Mouse (Mus musculus): ENCODE measurements around the gene Dcun1d4.
"Not testable (repeated sequence)": the region's sequence is repeated elsewhere in the genome, so short reads cannot be mapped to it uniquely, and the experiment has no call there.

Dcun1d4 gene

DNA sequence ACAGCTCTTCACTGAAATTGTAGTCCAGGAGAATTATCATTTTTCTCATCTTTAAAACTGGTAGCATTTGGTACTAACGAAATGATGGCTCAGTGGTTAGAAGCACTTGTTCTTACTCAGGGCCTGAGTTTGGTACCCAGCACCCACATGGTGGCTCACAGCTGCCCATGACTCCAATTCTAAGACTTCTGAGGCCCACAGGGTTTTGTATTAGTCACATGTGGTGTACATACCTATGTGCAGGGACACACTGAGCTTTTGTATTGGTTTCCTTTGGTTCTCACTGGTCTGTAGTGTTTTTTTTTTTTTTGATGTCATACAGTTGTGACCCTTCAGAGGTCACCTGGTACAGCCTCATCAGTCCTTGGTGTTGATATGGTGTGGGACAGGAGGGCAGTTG lies 68.0 kb downstream of the Dcun1d4 start:
- DNase-seq = no peak

DNA sequence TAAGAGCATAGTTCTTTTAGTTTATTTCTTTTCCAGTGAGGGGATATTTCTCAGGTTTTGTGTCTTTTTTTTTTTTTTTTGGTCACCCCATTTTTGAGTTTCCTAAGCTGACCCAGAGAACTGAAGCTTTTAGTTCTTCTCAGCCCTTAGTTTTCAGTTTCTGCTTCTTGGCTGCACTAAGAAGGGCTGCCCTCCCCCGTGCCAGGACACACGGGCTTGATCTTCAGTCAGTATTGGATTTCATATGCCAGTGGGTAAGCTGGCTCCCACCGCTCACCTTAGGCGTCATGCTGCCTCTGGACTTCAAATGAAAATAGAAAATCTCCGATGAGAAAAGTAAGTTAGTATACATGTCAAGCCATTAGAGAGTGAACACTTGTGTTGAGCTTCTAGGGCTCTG lies 71.0 kb downstream of the Dcun1d4 start:
- no peak for DNase-seq

DNA sequence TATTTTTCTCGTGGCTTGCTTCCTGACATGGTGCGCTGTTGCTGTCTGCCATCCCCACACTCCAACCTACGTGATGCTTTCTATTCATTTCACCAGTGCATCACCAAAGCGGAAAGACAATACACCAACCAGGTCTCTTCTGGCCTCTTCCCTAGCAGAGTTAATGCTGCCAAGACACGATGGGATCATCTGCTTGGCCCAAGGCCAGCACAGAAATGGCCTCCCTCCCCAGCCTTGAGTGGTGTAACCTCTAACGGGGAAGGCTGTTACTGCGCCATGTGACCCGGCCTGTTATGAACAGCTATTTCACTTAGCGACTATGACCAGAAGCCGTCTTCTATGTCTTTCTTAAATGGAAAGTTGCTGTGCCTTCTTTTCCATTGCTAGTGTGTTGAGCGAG lies 73.1 kb downstream of the Dcun1d4 start:
- no peak for DNase-seq

DNA sequence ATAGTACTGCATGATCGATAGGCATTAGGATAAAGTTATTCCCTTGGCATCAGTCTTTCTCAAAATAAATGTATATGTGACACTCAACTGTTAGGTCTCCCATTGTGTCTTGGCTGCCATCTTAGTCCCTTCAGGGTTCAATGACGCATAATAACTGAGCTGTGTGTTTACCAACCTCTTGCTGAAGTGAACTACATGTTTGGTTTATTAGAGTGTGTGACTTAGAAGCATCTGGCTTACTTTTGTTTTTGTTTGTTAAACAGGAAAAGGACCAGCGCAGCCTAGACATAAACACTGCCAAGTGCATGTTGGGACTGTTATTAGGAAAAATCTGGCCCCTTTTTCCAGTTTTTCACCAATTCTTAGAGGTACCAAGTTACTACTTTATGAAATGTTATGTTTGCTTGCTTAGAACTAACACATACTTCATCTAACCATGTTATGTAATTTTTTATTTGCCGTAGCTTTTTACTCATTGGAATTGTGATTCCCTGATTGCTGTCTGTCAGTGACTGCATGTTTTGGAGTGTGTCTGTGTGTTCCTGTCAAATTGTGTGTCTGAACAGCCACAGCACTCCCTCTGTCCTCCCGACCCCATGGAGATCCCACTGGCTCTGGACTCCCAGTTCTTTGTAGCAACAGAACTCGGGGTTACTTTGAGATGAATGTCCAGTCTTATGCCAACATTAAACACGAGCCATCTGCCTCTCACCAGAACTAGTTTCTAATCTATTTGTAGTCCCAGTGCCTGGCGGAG lies 74.5 kb downstream of the Dcun1d4 start:
- DNase-seq = peak; percentile 28 to 59

DNA sequence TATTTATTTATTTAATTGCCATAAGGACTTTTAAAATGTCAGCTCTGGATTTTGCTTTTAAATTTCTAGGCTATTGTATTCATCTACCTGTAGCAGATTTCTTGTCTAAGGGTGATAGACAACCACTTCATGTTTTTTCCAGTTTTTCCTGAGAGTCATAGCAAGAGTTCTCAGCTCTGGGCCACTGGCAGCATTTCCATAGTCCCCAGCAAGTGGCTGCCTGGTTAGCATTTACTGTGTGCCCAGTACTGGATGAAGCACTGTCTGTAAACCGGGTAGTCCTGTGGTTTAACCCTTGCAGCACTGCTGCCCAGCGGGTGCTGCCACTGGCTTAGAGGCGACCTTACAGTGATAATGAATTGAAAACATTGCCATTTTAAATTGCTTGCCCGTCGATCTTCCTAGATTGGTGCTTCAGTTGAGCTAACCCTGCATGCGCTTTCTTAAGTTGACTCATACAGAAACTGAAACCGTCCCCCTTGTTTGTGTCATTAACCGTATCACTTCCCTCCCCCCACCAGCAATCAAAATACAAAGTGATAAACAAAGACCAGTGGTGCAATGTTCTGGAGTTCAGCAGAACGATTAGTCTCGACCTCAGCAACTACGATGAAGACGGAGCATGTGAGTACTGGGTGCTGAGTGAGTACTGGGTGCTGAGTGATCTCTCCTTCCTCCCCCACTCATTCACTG lies 76.1 kb downstream of the Dcun1d4 start:
- DNase-seq = no peak

DNA sequence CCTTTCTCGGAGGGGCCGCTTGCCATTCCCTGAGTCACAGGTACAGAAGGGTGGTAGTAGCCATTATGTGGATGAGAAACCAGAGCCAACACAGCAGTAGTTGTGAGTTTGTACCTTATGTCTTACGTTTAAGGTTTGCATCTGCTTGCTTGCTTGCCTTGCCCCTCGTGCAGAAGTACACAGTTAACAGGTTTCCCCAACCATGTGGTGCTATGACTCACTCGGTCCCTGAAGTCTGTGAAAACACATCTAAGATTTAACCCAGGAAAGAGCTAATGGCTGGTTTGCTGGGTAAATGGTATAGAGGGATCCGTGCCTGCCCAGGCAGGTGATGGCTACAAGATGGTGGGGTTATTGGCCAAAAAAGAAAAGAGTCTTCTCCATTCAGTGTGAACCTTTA lies 78.0 kb downstream of the Dcun1d4 start:
- no peak for DNase-seq

DNA sequence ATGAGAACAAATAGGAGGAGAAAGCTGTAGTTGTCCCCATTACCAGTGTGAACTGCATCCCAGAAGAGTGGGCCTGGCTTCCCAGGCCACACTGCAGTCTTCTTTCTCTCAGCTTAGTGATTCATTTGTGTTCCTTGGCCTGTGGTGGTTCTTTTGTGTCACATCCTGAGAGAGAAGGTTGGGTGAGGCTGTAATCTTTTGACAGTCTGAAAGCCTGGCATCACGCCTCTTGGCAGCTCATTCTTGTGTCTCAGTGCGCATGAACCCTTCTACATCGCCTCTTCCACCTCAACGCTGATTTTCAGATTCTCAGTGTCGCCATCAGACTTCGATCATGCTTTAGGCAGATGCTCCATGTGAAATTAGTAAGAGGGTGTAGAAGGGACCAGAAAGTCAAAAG lies 83.2 kb downstream of the Dcun1d4 start:
- DNase-seq = no peak

DNA sequence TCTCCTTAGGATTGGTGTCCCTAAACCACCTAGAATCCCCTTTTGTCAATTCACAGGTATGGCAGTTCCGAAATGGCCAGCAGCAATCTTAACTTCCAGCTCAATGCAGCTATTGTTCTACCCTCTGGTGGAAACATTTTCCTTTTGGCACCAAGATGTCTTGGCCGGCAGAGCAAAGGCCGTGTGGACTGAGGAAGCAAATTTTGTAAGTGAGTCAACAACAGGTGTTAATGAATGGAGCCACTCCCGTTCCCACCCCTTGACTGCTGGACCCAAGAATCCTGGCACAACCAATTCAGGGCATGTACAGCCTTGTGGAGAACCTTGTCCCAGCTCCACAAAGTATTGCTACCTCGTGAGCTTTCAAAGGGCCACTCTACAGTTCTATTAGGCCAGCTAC lies 85.3 kb downstream of the Dcun1d4 start:
- DNase-seq = peak; percentile 61 to 67

DNA sequence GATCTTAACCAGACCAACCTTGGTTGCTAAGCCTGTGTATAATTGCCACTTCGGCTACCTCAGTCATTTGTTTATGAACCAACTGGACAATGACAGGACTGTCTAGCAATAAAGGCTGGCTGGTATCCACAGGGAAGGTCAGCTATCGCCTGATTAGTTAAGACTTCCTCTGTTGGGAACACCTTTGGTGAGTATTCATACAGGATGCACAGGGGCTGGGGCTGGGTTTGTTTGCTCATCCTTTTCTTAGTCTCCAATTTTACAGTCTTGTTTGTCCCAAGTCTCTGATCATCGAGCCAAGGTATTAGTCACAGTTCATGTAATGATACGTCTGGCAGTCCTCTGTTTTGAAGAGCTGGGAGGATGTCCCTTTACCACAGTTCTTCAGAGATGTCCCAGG lies 86.1 kb downstream of the Dcun1d4 start:
- DNase-seq = no peak

DNA sequence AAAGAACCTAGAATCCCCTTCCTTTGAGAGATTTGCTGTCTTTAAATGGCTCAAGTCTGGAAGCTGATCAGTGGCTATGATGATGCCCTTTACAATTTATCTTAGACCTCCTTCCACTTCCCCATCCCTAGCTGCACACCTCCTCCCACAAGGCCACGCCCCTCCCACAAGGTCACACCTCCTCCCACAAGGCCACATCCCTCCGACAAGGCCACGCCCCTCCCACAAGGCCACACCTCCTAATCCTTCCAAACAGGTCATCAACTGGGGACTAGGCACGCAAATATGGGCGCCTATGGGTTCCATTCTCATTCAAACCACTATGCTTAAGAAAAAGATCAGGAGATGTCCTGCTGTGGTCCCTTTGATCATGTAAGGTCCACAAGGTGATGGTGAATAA lies 88.4 kb downstream of the Dcun1d4 start:
- DNase-seq = no peak

DNA sequence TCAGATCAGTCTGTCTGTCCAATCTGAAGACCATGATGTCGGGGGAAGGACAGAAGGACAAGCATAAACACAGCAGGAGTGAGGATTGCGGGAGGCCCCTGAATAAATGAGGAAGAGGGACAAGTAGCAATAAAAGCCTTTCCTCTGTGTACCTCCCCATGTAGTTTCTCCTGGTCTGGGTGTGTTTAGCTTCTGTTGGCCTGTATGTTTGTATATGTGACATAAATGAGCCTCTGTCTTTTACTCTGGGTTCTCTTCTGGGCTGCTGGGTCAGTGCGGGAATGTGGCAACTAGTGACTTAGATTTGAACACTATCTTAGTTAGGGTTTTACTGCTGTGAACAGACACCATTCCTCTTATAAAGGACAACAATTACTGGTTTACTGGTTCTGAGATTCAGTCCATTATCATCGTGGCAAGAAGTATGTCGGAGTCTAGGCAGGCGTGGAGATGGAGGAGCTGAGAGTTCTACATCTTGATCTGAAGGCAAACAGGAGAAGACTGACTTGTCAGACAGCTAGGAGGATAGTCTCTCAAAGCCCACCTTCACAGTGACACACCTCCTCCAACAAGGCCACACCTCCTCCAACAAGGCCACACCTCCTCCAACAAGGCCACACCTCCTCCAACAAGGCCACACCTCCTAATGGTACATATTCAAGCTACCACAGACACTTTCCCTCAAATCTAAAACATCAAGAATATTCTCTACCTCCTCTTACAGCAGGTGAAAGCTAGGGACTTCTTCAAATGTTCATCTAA lies 90.8 kb downstream of the Dcun1d4 start:
- no peak for DNase-seq

DNA sequence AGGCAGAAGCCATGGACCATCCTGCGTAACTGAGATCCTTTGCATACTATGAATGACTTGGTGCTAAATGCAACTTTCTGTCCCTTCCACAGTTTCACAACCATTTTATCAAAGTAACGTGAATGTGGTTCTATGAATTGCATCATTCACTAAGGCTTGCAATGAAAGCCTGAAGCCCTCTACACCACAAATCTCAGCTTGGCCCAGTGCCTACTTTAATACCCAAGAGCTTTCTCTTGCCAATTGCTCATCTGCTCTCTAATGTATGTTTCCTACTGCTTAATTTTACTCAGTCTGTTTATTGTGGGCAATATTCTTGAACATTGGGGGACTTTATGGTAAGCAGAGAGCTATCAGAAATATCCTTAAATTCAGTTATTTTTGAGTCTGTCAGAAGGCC lies 92.0 kb downstream of the Dcun1d4 start:
- DNase-seq = no peak

DNA sequence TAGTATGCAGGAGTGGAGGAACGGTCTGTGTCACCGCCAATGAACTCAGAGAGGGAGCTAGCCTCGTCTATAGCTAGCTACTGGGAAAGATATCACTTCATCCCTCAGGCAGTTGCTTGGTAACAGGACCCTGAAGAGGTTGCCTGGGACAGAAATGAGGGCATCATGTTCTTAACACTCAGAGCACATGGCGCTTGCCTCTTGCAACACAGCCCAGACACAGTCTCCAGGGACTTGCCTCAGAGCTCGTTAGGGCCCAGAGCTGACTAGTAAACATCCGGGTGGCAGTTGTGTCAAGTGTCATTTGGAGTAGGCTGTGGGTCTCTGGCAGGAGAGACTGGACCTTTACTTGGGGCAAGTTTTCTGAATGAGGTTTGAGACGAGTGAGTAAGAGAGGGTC lies 93.0 kb downstream of the Dcun1d4 start:
- DNase-seq = peak; percentile 30 to 46

DNA sequence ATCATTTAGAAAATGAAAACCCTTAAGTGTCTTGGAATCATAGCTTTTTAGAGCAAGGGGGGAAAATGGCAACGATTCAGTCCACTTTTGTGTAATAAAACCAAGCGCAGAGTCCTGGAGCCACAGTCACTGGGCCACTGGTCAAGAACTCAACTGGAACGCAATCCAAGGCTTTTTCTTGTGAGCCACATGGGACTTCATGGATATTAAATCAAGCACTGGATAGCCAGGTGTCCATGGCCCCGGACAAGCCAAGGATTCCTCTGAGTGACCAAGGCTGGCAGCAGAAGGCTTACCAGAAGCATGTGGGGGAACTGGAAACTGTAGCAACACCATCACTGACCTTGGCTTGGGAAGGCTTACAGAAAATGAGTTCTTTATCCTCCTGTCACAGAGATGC lies 93.8 kb downstream of the Dcun1d4 start:
- DNase-seq = no peak

DNA sequence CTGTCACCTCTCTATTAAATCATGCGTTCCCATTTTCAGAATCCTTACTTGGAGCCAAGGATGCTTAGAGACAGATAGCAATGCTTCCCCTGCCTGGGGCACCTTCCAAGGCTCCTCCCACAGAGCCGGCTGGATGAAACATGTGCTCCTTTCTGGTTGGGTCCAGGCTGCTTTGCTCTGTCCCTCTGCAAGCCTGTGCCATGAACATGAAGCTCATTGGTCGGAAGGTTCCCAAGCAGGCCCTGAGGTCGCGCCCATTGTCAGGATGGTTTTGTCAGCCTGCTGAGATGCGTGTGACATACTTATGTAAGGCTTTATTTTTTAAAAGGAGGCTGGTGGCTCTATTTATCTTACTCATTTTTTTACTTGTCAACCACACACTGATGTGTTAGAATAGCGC lies 95.9 kb downstream of the Dcun1d4 start:
- DNase-seq = no peak

DNA sequence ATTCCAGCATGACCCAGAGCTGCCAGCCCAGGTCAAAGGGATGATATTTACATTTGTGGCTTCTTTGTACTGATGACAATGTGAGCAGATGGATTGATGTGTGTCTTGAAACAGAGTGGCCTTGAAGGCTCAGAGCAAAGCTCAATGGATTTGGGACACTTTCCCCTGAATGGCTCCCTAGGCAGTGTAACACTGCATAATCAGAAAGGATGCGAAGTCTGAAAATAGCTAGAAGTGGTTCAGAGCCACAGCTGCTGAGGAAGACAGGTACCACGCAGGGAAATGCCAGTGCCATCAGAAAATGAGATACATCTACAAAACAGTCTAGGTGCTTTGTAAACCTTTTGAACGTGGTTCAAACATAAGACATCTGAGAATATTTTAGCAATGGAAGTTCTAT lies 97.3 kb downstream of the Dcun1d4 start:
- no peak for DNase-seq

DNA sequence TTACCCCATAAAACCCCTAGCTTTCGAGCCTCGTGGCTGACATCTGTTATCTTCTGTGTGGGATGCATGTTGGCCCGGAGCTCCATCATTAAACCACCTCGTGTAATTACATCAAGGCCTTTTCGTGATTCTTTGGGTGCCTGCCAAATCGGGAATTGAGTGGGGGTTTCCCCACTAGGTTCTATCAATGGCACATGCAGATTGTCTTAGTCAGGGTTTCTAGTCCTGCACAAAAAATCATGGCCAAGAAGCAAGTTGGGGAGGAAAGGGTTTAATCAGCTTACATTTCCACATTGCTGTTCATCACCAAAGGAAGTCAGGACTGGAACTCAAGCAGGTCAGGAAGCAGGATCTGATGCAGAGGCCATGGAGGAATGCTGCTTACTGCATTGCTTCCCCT lies 103.2 kb downstream of the Dcun1d4 start:
- DNase-seq = not testable (repeated sequence)

DNA sequence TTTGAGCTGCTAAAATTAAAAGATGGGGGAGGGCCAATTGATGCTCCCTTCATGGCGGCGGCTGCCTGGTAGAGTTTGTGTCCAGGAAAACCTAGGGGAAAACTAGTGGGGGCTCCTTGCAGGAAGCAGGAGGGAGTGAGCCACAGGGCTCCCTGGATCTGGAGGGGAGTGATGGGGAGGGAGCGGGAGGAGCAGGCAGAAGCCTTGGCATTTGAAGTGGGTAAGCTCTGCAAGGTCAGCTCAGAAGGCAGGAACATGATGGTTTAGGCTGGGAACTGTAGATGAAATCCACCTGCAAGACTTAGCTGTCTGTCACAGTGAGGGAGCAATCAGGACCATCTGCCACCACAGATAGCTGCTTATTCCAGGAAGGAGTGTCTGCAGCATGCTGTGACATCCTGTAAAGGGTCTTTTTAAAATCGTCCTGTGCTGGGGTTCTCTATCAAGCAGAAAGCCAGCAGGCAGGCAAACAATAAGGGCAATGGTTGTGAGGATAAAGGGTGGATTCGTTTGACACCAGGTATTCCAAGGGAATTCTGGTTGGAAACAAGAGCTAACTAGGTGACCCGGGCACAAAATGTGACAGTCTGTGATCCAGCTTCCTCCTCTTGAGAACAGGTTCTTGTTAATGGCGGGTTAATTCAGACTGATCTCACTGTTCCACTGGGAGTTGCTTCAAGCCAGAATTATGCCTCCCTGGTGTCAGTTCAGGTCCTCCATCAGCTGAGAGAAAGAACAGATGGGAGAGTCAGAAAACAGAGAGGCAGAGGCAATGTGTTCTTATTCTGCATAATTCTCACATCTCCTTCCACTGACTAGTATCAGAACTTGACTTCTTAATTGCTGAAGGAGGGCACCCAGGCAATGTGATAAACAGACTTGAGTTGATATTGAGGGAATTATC lies 104.7 kb downstream of the Dcun1d4 start:
- no peak for DNase-seq

DNA sequence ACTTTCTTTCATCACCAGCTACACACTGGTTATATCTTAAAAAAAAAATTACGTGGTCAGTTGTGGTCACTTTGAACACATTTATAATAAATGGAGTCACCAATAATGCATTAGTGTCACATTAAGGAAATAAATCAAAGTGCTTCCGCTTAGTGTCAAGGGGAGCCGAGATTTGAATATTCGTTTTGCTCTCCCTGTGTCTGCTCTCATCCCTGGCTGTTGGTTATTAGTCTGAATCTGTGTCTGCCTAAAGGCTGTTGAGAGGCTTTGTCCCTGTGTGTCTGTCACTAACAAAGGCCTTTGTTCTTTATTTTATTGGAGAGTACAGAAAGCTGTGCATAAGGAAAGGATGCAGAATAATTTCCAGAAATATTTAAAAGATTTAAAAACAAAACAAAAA lies 105.8 kb downstream of the Dcun1d4 start:
- no peak for DNase-seq

DNA sequence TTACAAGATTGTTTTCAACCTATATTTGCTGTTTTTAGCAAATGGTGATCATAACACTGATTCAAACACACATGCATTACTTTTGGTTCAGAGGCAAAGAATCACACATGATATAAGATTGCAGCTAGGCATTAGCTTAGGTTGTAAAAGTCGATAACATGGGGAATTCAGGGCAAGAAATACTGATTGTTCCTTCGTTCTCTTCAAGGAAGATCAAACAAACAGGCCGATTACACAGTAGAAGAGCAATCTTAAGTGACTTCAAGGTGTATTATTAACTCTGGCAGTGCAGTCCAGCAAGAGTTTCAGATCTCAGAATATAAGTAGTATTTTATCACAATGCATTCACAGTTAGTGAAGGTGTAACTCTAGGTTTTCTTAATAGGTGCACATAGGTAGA lies 106.3 kb downstream of the Dcun1d4 start:
- no peak for DNase-seq

DNA sequence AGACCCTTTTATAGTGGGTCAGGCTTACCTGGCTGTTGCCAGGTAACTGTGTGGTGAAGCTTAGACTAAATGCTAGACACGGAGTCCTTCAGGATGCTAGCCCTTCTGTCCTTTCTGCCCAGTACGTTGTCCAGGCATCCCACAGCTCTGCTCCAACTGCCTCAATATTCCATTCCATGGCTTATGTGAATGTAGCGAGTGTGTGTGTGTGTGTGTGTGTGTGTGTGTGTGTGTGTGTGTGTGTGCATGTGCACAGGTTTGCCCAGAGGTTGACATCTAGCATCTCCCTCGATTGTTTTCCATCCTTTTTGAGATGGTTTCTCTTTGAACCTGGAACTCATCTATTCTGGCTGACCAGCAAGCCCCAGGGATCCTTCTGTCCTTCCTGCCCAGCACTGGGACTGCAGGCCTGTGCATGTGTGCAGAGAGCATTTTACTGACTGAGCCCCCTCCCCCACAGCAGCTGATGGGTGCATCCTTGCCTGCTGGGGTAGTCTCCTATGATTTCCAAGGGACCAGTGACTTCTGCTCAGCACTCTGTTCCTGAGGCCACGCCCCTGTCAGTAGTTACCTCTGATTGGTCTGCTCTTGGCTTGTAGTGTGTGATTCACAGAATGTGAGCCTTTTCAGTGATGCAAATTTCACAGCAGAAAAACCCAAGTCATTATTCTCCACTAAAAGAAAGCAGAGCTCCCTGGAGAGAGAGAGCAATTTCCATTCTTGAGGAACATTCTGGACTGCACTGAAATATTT lies 118.3 kb downstream of the Dcun1d4 start:
- DNase-seq = no peak

DNA sequence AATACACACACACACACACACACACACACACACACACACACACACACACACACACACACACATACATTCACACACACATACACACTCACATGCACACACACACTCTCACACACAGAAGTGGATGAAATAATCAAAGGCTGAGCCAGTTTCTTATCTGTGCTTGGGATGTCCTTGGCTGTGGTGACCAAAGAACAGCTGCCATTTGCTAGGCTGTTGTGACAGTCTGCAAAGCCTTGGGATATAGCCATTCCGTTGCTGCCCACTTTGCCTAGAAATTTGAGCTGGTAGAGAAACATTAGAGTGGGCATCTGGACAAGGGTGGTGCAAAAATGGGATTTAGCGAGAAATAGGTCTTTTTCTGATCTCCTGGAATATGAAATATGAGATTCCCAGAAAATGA lies 119.2 kb downstream of the Dcun1d4 start:
- DNase-seq = no peak
